Mouse (Mus musculus) embryonic facial prominence, embryonic 11.5 days (tissue): ENCODE measurements around the gene Mecom. TPM values are rescaled to one million over a fixed set of nuclear protein-coding genes. Genes with fewer than 3 reads are reported as not detected.

Experiments
- ATAC-seq: fragments of 200-750 bp; cut with Nextera tagmentation; replicated peaks from 2 replicates; pipeline ENCODE4 v1.8.0; 2017; ENCODE audit warnings: low read depth; ENCODE audit not compliant: insufficient number of reproducible peaks, low FRiP score, low TSS enrichment
- DNase-seq: peaks from one replicate; pipeline ENCODE4 v3.0.0-alpha.2; 2015; ENCODE audit warnings: low spot score
- H3K27ac ChIP-seq: fragments of 300-500 bp; sonication (generic); replicated peaks from 2 replicates; pipeline ENCODE4 v1.5.1; 2014; ENCODE audit warnings: mild to moderate bottlenecking, low read depth, low read length, control low read depth
- H3K27me3 ChIP-seq: fragments of 300-500 bp; sonication (generic); 2 replicates; pipeline ENCODE4 v1.6.1; 2014; ENCODE audit warnings: mild to moderate bottlenecking, low read length, moderate library complexity, mixed read lengths; ENCODE audit not compliant: control insufficient read depth, insufficient read depth
- H3K36me3 ChIP-seq: fragments of 300-500 bp; sonication (generic); replicated peaks from 2 replicates; pipeline ENCODE4 v1.6.1; 2014; ENCODE audit warnings: low read depth, mild to moderate bottlenecking, low read length, moderate library complexity, mixed read lengths; ENCODE audit not compliant: control insufficient read depth, insufficient read depth
- H3K4me1 ChIP-seq: fragments of 300-500 bp; sonication (generic); 2 replicates; pipeline ENCODE4 v1.6.1; 2014; ENCODE audit warnings: low read length, mixed read lengths; ENCODE audit not compliant: control insufficient read depth, insufficient read depth
- H3K4me2 ChIP-seq: fragments of 300-500 bp; sonication (generic); 2 replicates; pipeline ENCODE4 v1.6.1; 2014; ENCODE audit warnings: low read depth, mild to moderate bottlenecking, control low read depth, low read length, moderate library complexity
- H3K4me3 ChIP-seq: fragments of 300-500 bp; sonication (generic); 2 replicates; pipeline ENCODE4 v1.5.1; 2014; ENCODE audit warnings: low read depth, low read length, control low read depth
- H3K9ac ChIP-seq: fragments of 300-500 bp; sonication (generic); replicated peaks from 2 replicates; pipeline ENCODE4 v1.6.1; 2014; ENCODE audit warnings: mild to moderate bottlenecking, control low read depth, low read length
- H3K9me3 ChIP-seq: fragments of 300-500 bp; sonication (generic); replicated peaks from 2 replicates; pipeline ENCODE4 v1.6.1; 2016; ENCODE audit warnings: mild to moderate bottlenecking, low read length, inconsistent platforms, mixed read lengths; ENCODE audit not compliant: control insufficient read depth
- WGBS: fragments of 180-500 bp; shearing (Covaris S2); extraction: QIAGEN DNeasy Blood & Tissue Kit; methylation state at CpG from one replicate; pipeline ENCODE4 v1.1.7; 2014; 5-methylcytosine and 5-hydroxymethylcytosine counted together
- polyA plus RNA-seq: library from polyadenylated mRNA; unstranded; fragments of >200 nt; fragmentation: Nextera tagmentation; extraction: Ambion mirVana; gene quantifications from 2 replicates; pipeline ENCODE4 v1.2.1, GENCODE M21; 2014

Mecom gene
- polyA plus RNA-seq, 1 experiment from 2014 or later, result 48.4 TPM

- Histone ChIP-seq H3K4me1 (no peaks in the 10 kb centered on the region), H3K4me3 (no peak overlapping the region), H3K4me2 (no peak overlapping the region), H3K36me3 (no peaks in the 10 kb centered on the region), H3K27ac (no peak overlapping the region), H3K9ac (no peak overlapping the region), H3K9me3 (no peaks in the 10 kb centered on the region), H3K27me3 (no peaks in the 10 kb centered on the region)
- ATAC-seq, result no peak
- WGBS, result 67% methylated on average over 3 of the region's 3 CpGs
- DNase-seq, result peak; percentile 24
Observed at GRCm38 (mm10) chr3:29959051-29959450, 588.8 kb downstream of the Mecom start.

DNA sequence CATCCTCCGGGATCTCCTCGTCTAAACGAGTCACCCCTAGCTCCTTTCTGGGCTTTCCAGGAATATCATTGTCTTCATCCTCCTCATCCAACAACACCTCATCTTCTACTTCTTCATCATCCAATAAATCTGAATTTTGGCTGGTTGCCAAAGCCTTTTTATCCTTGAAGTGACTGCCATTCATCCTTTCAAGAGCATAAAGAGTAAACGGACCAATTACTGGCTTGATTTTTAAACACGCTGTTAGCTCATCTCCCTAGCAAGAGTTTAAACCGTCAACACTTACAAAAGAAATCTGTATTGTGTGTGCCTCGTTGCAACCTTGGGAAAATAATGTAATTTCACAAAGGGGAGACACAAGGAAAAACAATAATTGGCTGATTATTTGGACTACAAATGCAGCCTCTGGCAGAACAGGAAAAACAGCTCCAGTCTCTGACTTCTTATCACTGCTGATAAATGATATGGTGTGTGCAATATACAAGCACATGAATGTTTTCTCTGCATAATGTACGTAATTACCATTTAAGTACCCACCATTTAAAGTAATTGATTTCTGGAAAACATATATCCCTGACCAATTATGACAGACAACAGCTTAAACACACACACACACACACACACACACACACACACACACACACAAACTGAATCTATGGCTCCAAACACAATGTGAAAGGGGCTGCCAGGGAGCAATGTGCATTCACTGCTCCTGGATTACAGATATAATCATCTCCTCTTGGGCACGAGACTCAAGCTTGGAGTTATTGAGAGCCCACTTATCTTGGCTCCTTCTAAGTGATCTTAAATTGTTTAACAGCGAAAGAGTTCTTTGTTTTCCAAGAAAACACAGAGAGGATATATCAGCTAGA is 590.2 kb downstream of the Mecom start:
- Histone ChIP-seq H3K4me1 (no peaks in the 10 kb centered on the region), H3K4me2 (no peak overlapping the region), H3K4me3 (no peak overlapping the region), H3K27ac (no peak overlapping the region), H3K36me3 (no peaks in the 10 kb centered on the region), H3K9me3 (no peaks in the 10 kb centered on the region), H3K27me3 (no peaks in the 10 kb centered on the region), H3K9ac (no peak overlapping the region)
- WGBS, result 78% methylated on average over 10 of the region's 10 CpGs
- ATAC-seq (no peak), DNase-seq (no peak)

GRCm38 (mm10) chr3:29953269-29953668 is 594.5 kb downstream of the Mecom start:
- H3K36me3 ChIP-seq, result no peaks in the 10 kb centered on the region
- no peaks in the 10 kb centered on the region for H3K9me3 ChIP-seq
- 74% methylated on average over 3 of the region's 3 CpGs for WGBS
- H3K9ac ChIP-seq, result no peak overlapping the region
- no peak for ATAC-seq
- H3K4me3 ChIP-seq, result no peak overlapping the region
- no peak overlapping the region for H3K4me2 ChIP-seq
- no peaks in the 10 kb centered on the region for H3K4me1 ChIP-seq
- H3K27me3 ChIP-seq, result no peaks in the 10 kb centered on the region
- DNase-seq, result no peak
- H3K27ac ChIP-seq, result no peak overlapping the region

GRCm38 (mm10) chr3:29950853-29951252 is 597.0 kb downstream of the Mecom start:
- Histone ChIP-seq H3K27me3 (no peaks in the 10 kb centered on the region), H3K4me3 (no peak overlapping the region), H3K4me1 (no peaks in the 10 kb centered on the region), H3K9ac (no peak overlapping the region), H3K27ac (no peak overlapping the region), H3K4me2 (no peak overlapping the region), H3K36me3 (no peaks in the 10 kb centered on the region), H3K9me3 (no peaks in the 10 kb centered on the region)
- ATAC-seq, result no peak
- WGBS, result 81% methylated on average over 5 of the region's 5 CpGs
- no peak for DNase-seq

DNA sequence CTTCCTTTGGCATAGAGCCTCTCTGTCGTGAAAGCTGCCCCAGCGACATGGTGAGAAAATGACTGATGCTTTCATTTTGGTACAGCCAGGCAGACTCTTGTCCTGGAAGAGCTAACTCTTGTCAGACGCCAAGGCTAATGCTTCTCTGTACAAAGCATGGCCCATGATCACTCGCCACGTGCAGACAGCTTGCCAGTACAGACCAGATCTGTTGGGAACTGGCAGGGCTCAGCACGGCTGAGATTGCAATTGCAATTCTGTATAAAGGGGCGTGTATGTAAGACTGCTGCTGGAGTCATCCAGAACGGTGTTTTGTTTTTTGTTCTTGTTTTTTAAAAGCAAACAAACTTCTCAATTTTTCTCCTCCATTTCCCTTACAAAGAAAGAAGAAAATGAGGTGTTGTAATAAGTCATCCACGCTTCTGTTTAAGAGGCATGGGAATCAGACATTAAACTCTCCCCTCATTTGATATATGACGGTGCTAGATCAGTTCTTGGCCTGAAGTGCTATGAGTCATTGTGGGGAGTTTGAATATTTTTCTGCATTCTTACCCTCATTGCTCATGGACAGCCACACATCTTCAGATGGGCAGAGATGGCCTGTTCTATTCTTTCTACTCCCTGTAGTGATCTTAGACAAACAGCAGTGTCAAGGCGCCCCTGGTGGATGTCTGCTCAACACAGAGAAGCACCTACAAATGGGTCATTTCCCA is 644.1 kb downstream of the Mecom start:
- Histone ChIP-seq H3K36me3 (no peaks in the 10 kb centered on the region), H3K27ac (no peak overlapping the region), H3K4me3 (no peak overlapping the region), H3K9me3 (no peaks in the 10 kb centered on the region), H3K4me2 (no peak overlapping the region), H3K9ac (no peak overlapping the region), H3K4me1 (no peaks in the 10 kb centered on the region), H3K27me3 (no peaks in the 10 kb centered on the region)
- WGBS, result 81% methylated on average over 11 of the region's 11 CpGs
- ATAC-seq (no peak), DNase-seq (no peak)

Other genes with a start within 250 kb of the Mecom start
- gene Actrt3, start 51.9 kb upstream of the Mecom start, polyA plus RNA-seq, result 0.10 and 0.24 TPM in 2 replicates
- gene Mynn, start 54.1 kb upstream of the Mecom start, polyA plus RNA-seq, result 38.7 and 41.6 TPM in 2 replicates
- gene Lrriq4, start 96.5 kb upstream of the Mecom start, polyA plus RNA-seq, result not detected in 2 replicates
- gene Lrrc34, start 99.9 kb upstream of the Mecom start, polyA plus RNA-seq, result 2.6 and 2.7 TPM in 2 replicates
- gene Lrrc31, start 151.8 kb upstream of the Mecom start, polyA plus RNA-seq, result not detected in 2 replicates
- gene Samd7, start 198.3 kb upstream of the Mecom start, polyA plus RNA-seq, result not detected in 2 replicates
- 64.7 and 68.2 TPM in 2 replicates for gene Sec62, start 244.9 kb upstream of the Mecom start, polyA plus RNA-seq